Mouse (Mus musculus) lung, embryonic 16.5 days (tissue): ENCODE data around the gene Gigyf1. TPM values are rescaled to one million over a fixed set of nuclear protein-coding genes. Genes with fewer than 3 reads are reported as not detected.

Experiments
- ATAC-seq: fragments of 200-750 bp; cut with Nextera tagmentation; 2 replicates; pipeline ENCODE4 v1.8.0; 2017; ENCODE audit warnings: low read depth, mild to moderate bottlenecking, moderate library complexity
- H3K27ac ChIP-seq: fragments of 300-500 bp; sonication (generic); 2 replicates; pipeline ENCODE4 v1.5.1; 2014; ENCODE audit warnings: mild to moderate bottlenecking, control low read depth, low read length
- H3K27me3 ChIP-seq: fragments of 300-500 bp; sonication (generic); 2 replicates; pipeline ENCODE4 v1.6.1; 2014; ENCODE audit warnings: low read depth, low read length, mixed read lengths; ENCODE audit not compliant: control insufficient read depth, insufficient read depth
- H3K36me3 ChIP-seq: fragments of 300-500 bp; sonication (generic); 2 replicates; pipeline ENCODE4 v1.6.1; 2014; ENCODE audit warnings: low read length; ENCODE audit not compliant: control insufficient read depth, insufficient read depth
- H3K4me1 ChIP-seq: fragments of 300-500 bp; sonication (generic); replicated peaks from 2 replicates; pipeline ENCODE4 v1.6.1; 2014; ENCODE audit warnings: low read length, mixed read lengths; ENCODE audit not compliant: control insufficient read depth, insufficient read depth
- H3K4me2 ChIP-seq: fragments of 300-500 bp; sonication (generic); 2 replicates; pipeline ENCODE4 v1.6.1; 2014; ENCODE audit warnings: low read depth, low read length, control low read depth
- H3K4me3 ChIP-seq: fragments of 300-500 bp; sonication (generic); 2 replicates; pipeline ENCODE4 v1.5.1; 2014; ENCODE audit warnings: mild to moderate bottlenecking, low read length, control low read depth
- H3K9ac ChIP-seq: fragments of 300-500 bp; sonication (generic); 2 replicates; pipeline ENCODE4 v1.6.1; 2014; ENCODE audit warnings: low read length, control low read depth
- H3K9me3 ChIP-seq: fragments of 300-500 bp; sonication (generic); 2 replicates; pipeline ENCODE4 v1.6.1; 2016; ENCODE audit warnings: low read length; ENCODE audit not compliant: control insufficient read depth
- WGBS: fragments of 180-500 bp; shearing (Covaris S2); extraction: QIAGEN DNeasy Blood & Tissue Kit; methylation state at CpG from one replicate; pipeline ENCODE4 v1.1.7; 2014; 5-methylcytosine and 5-hydroxymethylcytosine counted together
- polyA plus RNA-seq: library from polyadenylated mRNA; unstranded; fragments of >200 nt; fragmentation: Nextera tagmentation; extraction: Ambion mirVana; gene quantifications from 2 replicates; pipeline ENCODE4 v1.2.1, GENCODE M21; 2015

Gene Gigyf1
- polyA plus RNA-seq, 1 experiment from 2014 or later = 10.7 TPM

DNA sequence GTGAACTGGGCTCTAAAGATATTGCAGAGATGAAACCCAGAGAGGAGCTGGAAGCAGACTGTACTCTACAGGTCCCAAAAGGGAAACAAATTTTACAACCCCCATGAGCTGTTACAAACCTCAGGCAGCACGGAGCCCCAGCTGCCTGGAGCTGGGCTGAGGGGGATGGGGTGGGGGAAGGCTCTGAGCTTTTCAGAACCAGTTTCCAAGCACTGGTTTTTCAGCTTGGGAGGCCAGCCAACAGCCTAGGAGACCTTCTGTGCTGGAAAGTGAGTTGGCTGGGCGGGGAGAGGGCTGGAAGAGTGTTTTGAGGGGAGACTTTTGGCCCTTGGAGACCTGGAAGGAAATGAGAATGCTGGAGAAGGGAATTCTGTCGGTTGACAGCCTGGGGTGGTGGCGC is 26.8 kb upstream of the Gigyf1 start:
- no peak overlapping the region for H3K9ac ChIP-seq
- peaks cover 3% of the 10 kb centered on the region for H3K27me3 ChIP-seq
- no peaks in the 10 kb centered on the region for H3K4me1 ChIP-seq
- H3K9me3 ChIP-seq = no peaks in the 10 kb centered on the region; the same call in 1 of the 2 replicates
- H3K4me3 ChIP-seq = no peak overlapping the region
- WGBS = 35% methylated on average over 4 of the region's 4 CpGs
- H3K36me3 ChIP-seq = no peaks in the 10 kb centered on the region
- peak; percentile 55 for ATAC-seq
- no peak overlapping the region for H3K27ac ChIP-seq
- H3K4me2 ChIP-seq = no peak overlapping the region

DNA sequence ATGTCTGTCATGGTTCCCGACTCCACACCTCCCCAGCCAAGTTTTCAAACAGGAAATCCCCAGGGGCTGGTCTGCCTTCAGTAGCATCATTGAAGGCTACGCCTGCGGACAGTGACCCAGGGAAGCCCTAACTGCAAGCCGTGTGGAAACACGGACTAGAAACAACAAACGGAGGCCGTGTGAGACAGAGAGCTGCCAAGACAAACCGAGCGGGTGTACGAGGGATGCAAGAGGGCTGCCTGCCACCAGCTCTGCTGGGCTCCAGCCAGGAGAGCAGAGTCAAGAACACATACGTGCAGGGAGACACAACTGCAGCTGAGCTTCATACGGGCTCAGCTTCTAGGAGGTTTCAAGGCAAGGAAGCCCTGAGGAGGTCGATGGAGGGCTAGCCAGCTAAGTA is 24.5 kb upstream of the Gigyf1 start:
- no peaks in the 10 kb centered on the region for H3K4me1 ChIP-seq
- H3K9me3 ChIP-seq = no peaks in the 10 kb centered on the region
- H3K27ac ChIP-seq = no peak overlapping the region
- WGBS = 46% methylated on average over 13 of the region's 13 CpGs
- H3K4me2 ChIP-seq = no peak overlapping the region
- H3K36me3 ChIP-seq = no peaks in the 10 kb centered on the region
- H3K27me3 ChIP-seq = no peaks in the 10 kb centered on the region
- H3K4me3 ChIP-seq = no peak overlapping the region
- peak; percentile 78 for ATAC-seq
- no peak overlapping the region for H3K9ac ChIP-seq

DNA sequence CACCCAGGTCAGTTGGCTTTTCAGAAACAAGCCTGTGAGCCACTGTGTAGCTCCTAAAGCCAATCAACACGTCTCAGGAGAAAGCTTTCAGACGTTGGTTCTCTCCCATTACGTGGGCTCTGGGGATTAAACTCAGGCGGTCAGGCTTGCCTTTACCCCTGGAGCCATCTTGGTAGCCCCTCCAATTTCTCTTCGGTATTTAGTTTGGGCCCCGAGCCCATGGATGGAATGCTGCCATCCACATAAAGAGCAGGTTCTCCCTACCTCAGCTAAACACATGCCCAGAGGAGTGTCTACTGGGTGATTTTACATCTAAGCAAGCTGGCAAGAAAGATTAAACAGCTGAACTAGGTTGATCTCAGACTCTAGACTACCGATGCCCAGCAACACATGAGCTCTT is 18.2 kb upstream of the Gigyf1 start:
- no peaks in the 10 kb centered on the region for H3K36me3 ChIP-seq
- no peak overlapping the region for H3K4me2 ChIP-seq
- 85% methylated on average over 7 of the region's 7 CpGs for WGBS
- H3K9ac ChIP-seq = no peak overlapping the region
- ATAC-seq = no peak
- H3K27ac ChIP-seq = no peak overlapping the region
- H3K4me3 ChIP-seq = no peak overlapping the region
- H3K4me1 ChIP-seq = peaks cover 11% of the 10 kb centered on the region
- no peaks in the 10 kb centered on the region for H3K9me3 ChIP-seq
- H3K27me3 ChIP-seq = no peaks in the 10 kb centered on the region

DNA sequence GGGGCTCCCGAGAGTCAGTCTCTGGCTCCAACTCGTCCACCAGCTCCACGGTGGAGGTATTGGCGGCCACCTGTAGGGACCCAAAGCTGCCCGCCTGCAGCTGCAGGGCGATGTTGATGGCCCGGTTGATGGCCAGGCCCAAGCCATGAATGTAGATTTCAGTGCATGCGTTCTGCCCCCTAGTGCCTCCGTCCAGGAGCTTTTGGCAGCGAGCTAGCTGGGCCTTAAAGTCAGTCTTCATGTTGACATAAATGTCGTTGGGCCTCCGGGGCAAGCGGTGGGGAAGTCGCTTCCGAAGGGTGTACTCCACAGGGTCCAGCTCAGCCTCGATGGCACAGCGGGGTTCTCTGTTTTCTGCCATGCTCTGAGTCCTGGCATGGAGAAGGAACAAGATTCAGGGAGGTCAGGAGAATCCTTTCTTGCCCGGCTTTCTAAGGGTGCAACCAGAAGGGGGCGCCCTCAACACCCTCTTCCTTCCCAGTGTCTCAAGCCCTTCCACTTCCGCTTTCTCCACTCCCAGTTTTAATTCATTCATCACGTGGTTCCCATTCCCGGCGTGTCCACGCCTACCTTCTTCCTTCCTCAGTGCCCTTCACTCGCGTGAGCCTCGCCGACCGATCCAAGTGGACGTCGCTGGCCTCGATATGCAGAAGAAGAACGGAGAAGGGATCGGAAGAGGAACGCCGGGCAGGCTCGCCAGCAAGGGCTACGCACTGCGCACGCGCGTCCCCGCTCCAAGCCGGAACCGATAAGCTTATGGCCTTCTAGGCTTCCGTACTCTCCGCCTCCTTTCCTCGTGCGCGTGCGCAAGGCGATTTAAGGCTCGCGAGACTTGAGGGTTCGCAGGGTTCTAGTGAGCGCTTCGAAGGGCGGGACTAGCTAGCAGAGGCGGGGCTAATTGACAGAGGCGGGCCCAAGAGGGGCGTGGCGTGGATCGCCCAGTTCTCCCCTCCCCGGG is 16.4 kb upstream of the Gigyf1 start, which contains the start of gene Pop7:
Gene Pop7, minus strand, starts transcription at position 810 of the 958 bp plus-strand sequence.
- ATAC-seq = peak; percentile 97
- peaks cover 11% of the 10 kb centered on the region for H3K4me1 ChIP-seq
- H3K27ac ChIP-seq = peak within 1 kb of the TSS; percentile 97
- WGBS = under 1% methylated on average over 63 of the region's 64 CpGs
- H3K4me2 ChIP-seq = peak within 1 kb of the TSS; percentile 85
- no peaks in the 10 kb centered on the region for H3K9me3 ChIP-seq
- no peaks in the 10 kb centered on the region for H3K27me3 ChIP-seq
- H3K9ac ChIP-seq = peak within 1 kb of the TSS; percentile 88
- no peaks in the 10 kb centered on the region for H3K36me3 ChIP-seq
- peak within 1 kb of the TSS; percentile 65 for H3K4me3 ChIP-seq

DNA sequence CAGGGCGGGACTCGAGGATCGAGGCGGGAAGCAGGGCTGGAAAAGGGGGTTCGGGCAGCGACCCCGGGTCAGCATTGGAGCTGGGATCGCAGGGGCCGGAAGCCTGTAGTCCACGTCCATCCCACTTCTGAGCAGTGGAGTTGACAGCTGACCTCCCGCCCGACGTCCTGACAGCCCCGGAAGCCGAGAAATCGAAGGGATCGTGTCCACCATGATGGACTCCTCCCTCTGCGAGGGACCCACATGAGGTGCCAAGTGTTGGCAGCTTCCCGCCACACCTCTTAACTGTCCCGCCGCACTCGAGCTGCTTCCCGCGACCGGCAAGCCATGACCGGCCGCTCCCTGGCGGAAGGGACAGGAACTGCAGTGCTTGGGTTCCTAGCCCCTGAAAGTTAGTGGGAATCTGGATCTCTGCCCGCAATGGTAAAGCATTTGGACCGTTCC is 15.7 kb upstream of the Gigyf1 start:
- H3K4me1 ChIP-seq = peaks cover 11% of the 10 kb centered on the region
- H3K4me2 ChIP-seq = peak overlapping the region; percentile 74
- ATAC-seq = peak; percentile 91
- H3K27ac ChIP-seq = peak overlapping the region; percentile 96
- H3K9ac ChIP-seq = peak overlapping the region; percentile 74
- WGBS = under 1% methylated on average over 30 of the region's 30 CpGs
- H3K9me3 ChIP-seq = no peaks in the 10 kb centered on the region
- H3K36me3 ChIP-seq = no peaks in the 10 kb centered on the region
- H3K27me3 ChIP-seq = no peaks in the 10 kb centered on the region
- H3K4me3 ChIP-seq = peak overlapping the region; percentile 65

DNA sequence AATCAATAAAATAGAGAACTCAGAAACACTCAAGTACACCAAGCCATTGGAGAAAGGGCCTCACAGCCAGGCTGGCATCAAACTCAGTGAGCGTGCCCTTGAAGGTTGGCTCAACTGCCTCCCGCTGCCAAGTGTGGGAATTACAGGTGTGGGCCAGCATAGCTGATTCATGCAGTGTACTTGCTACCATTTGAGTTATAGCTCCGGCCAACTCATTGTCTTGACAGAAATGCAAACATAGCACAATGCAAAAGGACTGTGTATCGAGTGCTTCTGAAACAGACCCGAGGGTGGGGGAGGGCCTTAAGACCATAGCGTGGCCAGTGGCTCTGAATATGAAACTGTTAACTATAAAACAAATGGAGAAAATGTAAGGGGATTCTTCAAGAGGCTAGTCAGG is 14.3 kb upstream of the Gigyf1 start:
- no peak for ATAC-seq
- H3K4me1 ChIP-seq = peaks cover 11% of the 10 kb centered on the region

DNA sequence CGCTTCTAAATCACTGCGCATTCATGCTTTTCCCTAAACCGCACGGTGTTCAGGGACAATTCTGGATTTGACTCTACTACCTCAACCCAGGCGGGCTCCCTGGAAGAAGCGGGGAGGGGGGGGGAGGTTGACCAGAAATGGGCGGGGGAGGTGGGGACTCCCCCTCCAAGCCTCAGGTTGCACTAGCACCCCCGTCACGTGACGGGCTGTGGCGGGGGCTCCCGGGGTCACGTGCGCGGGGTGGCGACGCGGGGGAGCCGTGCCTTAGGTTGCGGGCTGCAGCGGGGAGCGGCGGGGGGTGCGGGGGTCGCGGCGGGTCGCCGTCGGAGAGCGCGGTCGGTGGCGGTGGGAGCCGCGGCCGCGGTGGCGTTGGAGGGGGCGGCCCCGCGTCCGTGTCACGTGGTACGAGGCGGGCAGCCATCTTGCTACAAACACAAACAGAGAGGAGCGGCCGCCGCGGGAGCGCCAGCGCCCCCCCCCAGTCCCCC is 8.3 kb upstream of the Gigyf1 start:
- H3K4me2 ChIP-seq = peak overlapping the region; percentile 59
- no peaks in the 10 kb centered on the region for H3K9me3 ChIP-seq
- H3K36me3 ChIP-seq = no peaks in the 10 kb centered on the region
- peak overlapping the region; percentile 79 for H3K27ac ChIP-seq
- peak overlapping the region; percentile 96 for H3K4me3 ChIP-seq
- peaks cover 24% of the 10 kb centered on the region for H3K4me1 ChIP-seq
- H3K9ac ChIP-seq = peak overlapping the region; percentile 99
- H3K27me3 ChIP-seq = no peaks in the 10 kb centered on the region
- 2% methylated on average over 26 of the region's 52 CpGs for WGBS
- ATAC-seq = peak; percentile 89

More for the DNA sequence above, 14.3 kb upstream of the Gigyf1 start:
- WGBS = 70% methylated on average over 6 of the region's 6 CpGs
- H3K9ac ChIP-seq = no peak overlapping the region
- H3K9me3 ChIP-seq = no peaks in the 10 kb centered on the region
- H3K36me3 ChIP-seq = no peaks in the 10 kb centered on the region
- no peak overlapping the region for H3K4me2 ChIP-seq
- H3K27me3 ChIP-seq = no peaks in the 10 kb centered on the region
- H3K27ac ChIP-seq = no peak overlapping the region
- H3K4me3 ChIP-seq = no peak overlapping the region

DNA sequence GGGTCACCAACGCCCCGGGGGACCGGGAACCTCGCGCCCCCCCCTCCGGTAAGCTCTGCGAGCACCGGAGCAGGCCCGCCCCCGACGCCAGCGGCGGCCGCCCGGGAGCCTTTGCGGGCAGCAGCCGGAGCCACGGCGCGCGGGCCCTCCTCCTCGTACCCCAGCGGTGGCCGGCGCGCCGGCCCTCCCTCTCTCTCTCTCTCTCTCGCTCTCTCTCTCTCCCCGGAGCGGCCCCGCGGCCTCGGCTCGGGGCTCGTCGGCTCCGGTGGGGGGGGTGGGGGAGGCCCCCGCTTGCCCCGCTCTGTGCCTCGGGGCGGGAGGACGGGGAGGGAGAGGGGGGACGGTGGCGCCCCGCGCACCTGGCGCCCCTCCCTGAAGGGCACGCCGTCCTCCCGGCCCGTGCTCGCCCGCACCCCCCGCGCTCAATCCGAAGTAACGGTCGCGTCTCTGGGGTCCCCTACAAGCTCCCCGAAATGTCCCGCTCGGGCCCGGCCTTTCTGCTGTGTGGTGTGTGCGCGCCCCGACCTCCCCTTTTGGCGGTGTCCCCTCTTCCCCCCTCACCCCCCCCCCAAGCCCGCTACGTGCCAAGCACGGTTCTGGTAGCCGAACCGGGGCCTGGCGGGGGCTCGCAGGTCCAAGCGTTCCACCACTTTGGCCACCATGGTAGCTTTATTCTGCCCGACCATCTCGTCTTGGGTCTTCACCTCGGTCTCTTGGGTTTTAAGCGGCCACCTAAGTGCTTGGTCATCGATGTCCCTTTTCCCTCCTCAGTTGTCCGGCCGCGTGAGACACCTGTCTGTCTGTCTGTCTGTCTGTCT is 7.6 kb upstream of the Gigyf1 start:
- Histone ChIP-seq H3K4me2 (peak overlapping the region; percentile 90), H3K4me3 (peak overlapping the region; percentile 96), H3K9me3 (no peaks in the 10 kb centered on the region), H3K27ac (peak overlapping the region; percentile 79), H3K36me3 (no peaks in the 10 kb centered on the region), H3K4me1 (peaks cover 24% of the 10 kb centered on the region), H3K9ac (peak overlapping the region; percentile 99), H3K27me3 (no peaks in the 10 kb centered on the region)
- peak; percentile 65 for ATAC-seq
- under 1% methylated on average over 32 of the region's 83 CpGs for WGBS

DNA sequence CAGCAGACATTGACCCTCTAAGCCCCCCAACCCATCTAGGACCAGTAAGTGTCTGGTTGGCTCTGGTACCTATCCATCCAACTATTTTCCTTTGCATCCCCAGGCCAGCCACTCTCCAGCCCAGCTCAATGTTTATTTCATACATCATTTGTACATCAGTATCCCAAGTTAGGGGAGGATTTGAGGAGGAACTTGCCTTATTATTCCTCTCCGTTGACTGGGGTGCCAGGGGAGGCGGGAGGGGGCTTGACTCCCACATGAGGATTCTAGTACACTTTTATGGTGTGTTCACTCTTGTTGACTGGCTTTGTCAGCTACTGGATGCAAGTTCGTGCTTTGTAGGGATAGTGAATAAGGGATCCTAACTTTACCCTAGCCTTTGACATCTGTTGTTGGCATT is 6.6 kb upstream of the Gigyf1 start:
- Histone ChIP-seq H3K4me3 (peak overlapping the region; percentile 96), H3K9me3 (no peaks in the 10 kb centered on the region), H3K4me2 (peak overlapping the region; percentile 90), H3K27ac (no peak overlapping the region), H3K4me1 (peaks cover 24% of the 10 kb centered on the region), H3K27me3 (no peaks in the 10 kb centered on the region), H3K9ac (peak overlapping the region; percentile 99; the same call in 1 of the 2 replicates), H3K36me3 (no peaks in the 10 kb centered on the region)
- ATAC-seq = no peak
- 54% methylated on average over 3 of the region's 3 CpGs for WGBS
